Mouse (Mus musculus) stomach, embryonic 14.5 days (tissue): ENCODE measurements at regions not wholly inside any gene's neighbourhood (a gene's known extent, or its start where the extent isn't known, plus 50 kb on each side); places are given as distances from the start of the nearest gene placed in this dataset.

Experiments used
- ATAC-seq: fragments of 200-750 bp; cut with Nextera tagmentation; 2 replicates; pipeline ENCODE4 v1.8.0; 2017; ENCODE audit warnings: low read depth, moderate TSS enrichment; ENCODE audit not compliant: insufficient number of reproducible peaks, insufficient read depth, low FRiP score
- H3K27ac ChIP-seq: fragments of 300-500 bp; sonication (generic); 2 replicates; pipeline ENCODE4 v1.5.1; 2014; ENCODE audit warnings: mild to moderate bottlenecking, low read length, moderate library complexity, mixed read lengths
- H3K27me3 ChIP-seq: fragments of 300-500 bp; sonication (generic); 2 replicates; pipeline ENCODE4 v1.6.1; 2014; ENCODE audit warnings: low read length, control low read depth, mixed read lengths; ENCODE audit not compliant: control insufficient read depth, insufficient read depth
- H3K36me3 ChIP-seq: fragments of 300-500 bp; sonication (generic); 2 replicates; pipeline ENCODE4 v1.6.1; 2014; ENCODE audit warnings: mild to moderate bottlenecking, control low read depth, low read length, moderate library complexity, mixed read lengths; ENCODE audit not compliant: control insufficient read depth, insufficient read depth
- H3K4me1 ChIP-seq: fragments of 300-500 bp; sonication (generic); 2 replicates; pipeline ENCODE4 v1.6.1; 2014; ENCODE audit warnings: low read length, control low read depth, mixed read lengths; ENCODE audit not compliant: control insufficient read depth, insufficient read depth
- H3K4me2 ChIP-seq: fragments of 300-500 bp; sonication (generic); replicated peaks from 2 replicates; pipeline ENCODE4 v1.6.1; 2014; ENCODE audit warnings: low read depth, low read length, control low read depth
- H3K4me3 ChIP-seq: fragments of 300-500 bp; sonication (generic); 2 replicates; pipeline ENCODE4 v1.5.1; 2014; ENCODE audit warnings: low read depth, low read length, control low read depth
- H3K9ac ChIP-seq: fragments of 300-500 bp; sonication (generic); replicated peaks from 2 replicates; pipeline ENCODE4 v1.6.1; 2014; ENCODE audit warnings: low read depth, mild to moderate bottlenecking, control low read depth, low read length, moderate library complexity, mixed read lengths
- H3K9me3 ChIP-seq: fragments of 300-500 bp; sonication (generic); 2 replicates; pipeline ENCODE4 v1.6.1; 2016; ENCODE audit warnings: low read depth, low read length, control low read depth; ENCODE audit not compliant: control insufficient read depth
- WGBS: fragments of 180-500 bp; shearing (Covaris S2); extraction: QIAGEN DNeasy Blood & Tissue Kit; methylation state at CpG from one replicate; pipeline ENCODE4 v1.1.7; 2014; 5-methylcytosine and 5-hydroxymethylcytosine counted together

DNA sequence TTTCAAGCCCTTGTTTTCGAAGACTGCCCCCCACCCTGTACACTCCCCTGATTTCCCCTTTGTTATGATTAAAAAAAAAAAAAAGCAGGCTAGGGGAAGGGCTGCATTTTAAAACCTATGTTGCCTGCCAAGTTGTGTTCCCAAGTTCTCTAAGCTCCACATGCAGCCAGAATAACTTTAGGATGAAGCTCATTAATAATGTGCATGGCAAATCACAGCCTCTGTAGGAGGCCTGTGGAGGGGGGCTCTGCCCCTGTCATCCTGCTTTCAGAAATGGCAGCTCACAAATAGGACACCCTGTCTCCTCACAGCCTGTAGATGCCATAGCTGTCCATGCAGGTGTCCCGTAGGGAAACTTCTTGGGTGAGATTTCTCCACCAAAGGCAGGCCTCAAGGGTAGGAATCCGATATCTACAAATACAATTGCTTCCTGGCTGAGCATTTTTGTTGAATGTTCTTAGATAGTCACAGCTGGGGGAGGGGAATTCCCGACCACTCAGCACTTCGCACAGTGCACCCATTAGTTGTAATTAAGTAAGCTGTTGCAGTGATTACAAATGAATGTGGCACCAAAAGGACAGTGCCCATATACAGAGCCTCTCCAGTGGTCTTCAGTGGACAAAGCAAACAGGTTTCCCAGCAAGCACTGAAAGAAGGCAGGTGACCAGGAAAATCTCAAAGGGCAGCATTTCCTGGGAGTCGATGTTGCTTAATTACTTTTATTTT, 389.1 kb upstream of the Klhl29 start:
- 48% methylated on average over 6 of the region's 6 CpGs for whole genome bisulfite sequencing

DNA sequence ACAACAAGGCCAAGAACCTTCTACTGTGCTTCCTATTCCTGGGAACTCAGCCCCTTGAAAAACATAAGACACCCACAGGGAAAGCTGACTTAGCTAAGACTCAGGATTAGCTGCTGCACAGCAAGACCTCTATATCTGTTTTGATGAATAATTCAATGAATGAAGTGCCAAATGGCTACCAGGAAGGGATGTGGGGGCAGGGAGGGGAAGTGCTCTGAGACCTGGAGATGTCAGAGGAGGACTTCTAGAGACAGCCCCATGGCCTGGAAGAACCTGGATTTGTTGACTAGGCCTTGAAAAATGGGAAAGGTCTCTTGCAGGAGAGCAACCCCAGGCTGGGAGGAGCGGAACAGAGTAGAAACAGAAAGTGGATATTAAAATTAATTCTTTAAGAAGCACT, 388.5 kb upstream of the Klhl29 start:
- Histone ChIP-seq H3K27ac (no peak overlapping the region), H3K9me3 (no peaks in the 10 kb centered on the region), H3K4me1 (no peaks in the 10 kb centered on the region), H3K36me3 (no peaks in the 10 kb centered on the region), H3K4me3 (no peak overlapping the region), H3K9ac (no peak overlapping the region), H3K27me3 (no peaks in the 10 kb centered on the region), H3K4me2 (no peak overlapping the region)
- WGBS: 71% methylated on average over 1 of the region's 1 CpGs
- no peak for ATAC-seq

More for the DNA sequence above, 389.1 kb upstream of the Klhl29 start:
- no peak for ATAC-seq
- Histone ChIP-seq H3K4me3 (no peak overlapping the region), H3K27ac (no peak overlapping the region), H3K36me3 (no peaks in the 10 kb centered on the region), H3K9me3 (no peaks in the 10 kb centered on the region), H3K27me3 (no peaks in the 10 kb centered on the region), H3K9ac (no peak overlapping the region), H3K4me2 (no peak overlapping the region), H3K4me1 (no peaks in the 10 kb centered on the region)

DNA sequence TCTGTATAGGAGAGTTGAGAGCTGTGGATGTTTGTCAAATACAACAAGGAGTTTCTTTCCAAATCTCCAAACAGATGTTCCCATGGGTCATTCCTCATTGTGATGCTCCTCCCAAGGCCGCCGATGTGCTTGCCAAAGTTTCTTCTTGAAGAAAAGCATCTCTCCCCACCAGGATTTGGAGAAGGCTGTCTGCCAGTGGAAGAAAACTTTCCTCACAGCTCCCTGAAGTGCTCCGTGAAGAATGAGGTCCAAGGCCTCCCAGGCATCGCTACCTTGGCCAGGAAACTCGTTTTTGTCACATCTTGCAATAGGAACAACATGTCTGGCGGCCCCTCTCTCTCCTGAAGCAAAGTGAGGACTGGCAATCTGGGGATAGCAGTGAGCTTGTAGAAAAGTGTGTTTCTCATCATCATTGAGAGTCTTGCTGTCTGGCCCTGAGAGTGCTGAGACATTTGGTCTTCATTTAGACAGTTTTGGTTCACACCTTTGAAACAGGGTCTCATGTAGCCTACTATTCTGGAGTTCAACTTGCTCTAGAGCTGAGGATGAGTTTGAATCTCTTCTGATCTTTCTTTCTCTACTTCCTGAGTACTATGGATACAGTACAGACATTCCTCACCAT, 386.9 kb upstream of the Klhl29 start:
- H3K4me2 ChIP-seq: no peak overlapping the region
- ATAC-seq: no peak
- no peaks in the 10 kb centered on the region for H3K27me3 ChIP-seq
- H3K36me3 ChIP-seq: no peaks in the 10 kb centered on the region
- H3K4me3 ChIP-seq: no peak overlapping the region
- WGBS: 65% methylated on average over 6 of the region's 6 CpGs
- H3K9ac ChIP-seq: no peak overlapping the region
- no peak overlapping the region for H3K27ac ChIP-seq
- no peaks in the 10 kb centered on the region for H3K4me1 ChIP-seq
- no peaks in the 10 kb centered on the region for H3K9me3 ChIP-seq

DNA sequence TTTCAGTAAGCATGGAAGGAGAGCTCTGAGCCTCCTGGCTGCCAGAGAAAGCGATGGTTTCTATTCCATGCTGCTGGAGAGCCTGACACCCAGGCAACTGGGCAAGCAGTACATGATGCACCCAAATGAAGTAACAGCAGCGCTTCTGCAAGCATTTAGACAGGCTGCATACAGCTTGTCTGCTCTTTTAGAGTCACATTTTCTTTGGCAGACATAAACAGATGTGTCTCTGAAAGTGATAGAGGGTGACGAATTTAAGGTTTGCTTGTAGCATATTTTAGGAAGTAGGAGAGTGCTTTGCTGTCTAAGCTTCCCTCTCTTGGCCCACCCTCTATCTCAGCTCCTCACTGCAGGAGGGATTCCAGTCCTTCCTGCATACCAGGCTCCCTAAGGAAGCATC, 384.0 kb upstream of the Klhl29 start:
- H3K27me3 ChIP-seq: no peaks in the 10 kb centered on the region
- no peaks in the 10 kb centered on the region for H3K36me3 ChIP-seq
- no peak overlapping the region for H3K27ac ChIP-seq
- no peak overlapping the region for H3K4me2 ChIP-seq
- WGBS: 58% methylated on average over 3 of the region's 3 CpGs
- no peak overlapping the region for H3K9ac ChIP-seq
- no peak for ATAC-seq
- no peaks in the 10 kb centered on the region for H3K9me3 ChIP-seq
- no peaks in the 10 kb centered on the region for H3K4me1 ChIP-seq
- no peak overlapping the region for H3K4me3 ChIP-seq

DNA sequence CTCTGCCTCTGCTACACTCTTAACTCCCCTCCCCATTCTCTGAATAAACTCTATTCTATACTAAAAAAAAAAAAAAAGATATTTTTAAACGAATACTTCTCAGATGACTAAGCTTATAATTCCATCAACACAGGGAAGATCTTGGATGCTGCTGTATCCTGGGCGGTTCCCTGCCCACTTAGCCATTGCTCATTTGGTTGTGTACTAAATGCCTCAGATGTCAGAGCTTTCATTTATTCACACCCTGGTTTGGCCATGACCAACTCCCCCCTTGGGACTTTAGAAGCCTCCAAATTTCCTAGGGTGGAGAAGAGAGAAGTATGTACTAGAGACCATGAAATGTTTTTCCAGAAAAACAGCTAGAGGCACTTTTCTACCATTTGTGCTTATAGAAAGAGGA, 382.3 kb upstream of the Klhl29 start:
- Histone ChIP-seq H3K27me3 (no peaks in the 10 kb centered on the region), H3K9ac (no peak overlapping the region), H3K4me3 (no peak overlapping the region), H3K4me2 (no peak overlapping the region), H3K9me3 (no peaks in the 10 kb centered on the region), H3K36me3 (no peaks in the 10 kb centered on the region), H3K27ac (no peak overlapping the region), H3K4me1 (no peaks in the 10 kb centered on the region)
- no peak for ATAC-seq
- WGBS: 70% methylated on average over 2 of the region's 2 CpGs

DNA sequence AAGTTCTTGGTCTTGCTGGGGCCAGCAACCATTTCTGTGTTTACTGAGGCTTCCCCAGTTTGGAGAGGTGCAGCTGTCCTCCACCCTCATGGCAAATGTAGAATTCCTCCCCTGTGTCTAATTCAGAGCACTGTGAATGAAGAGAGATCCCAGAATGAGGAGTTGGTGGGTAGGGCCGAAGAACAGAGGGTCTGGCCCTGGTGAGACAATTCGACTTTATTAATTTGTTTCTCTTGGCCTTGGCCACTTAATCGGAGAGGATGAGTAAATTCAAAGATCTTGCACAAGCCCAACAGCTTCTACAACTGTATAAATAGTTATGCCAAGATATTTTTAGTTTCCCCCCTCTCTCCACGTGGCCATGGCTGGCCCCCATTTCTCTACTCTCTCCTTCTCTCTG, 381.9 kb upstream of the Klhl29 start:
- H3K4me1 ChIP-seq: no peaks in the 10 kb centered on the region
- H3K4me3 ChIP-seq: no peak overlapping the region
- H3K36me3 ChIP-seq: no peaks in the 10 kb centered on the region
- no peak overlapping the region for H3K27ac ChIP-seq
- no peaks in the 10 kb centered on the region for H3K9me3 ChIP-seq
- no peak for ATAC-seq
- no peak overlapping the region for H3K9ac ChIP-seq
- WGBS: 84% methylated on average over 4 of the region's 4 CpGs
- H3K27me3 ChIP-seq: no peaks in the 10 kb centered on the region
- no peak overlapping the region for H3K4me2 ChIP-seq

DNA sequence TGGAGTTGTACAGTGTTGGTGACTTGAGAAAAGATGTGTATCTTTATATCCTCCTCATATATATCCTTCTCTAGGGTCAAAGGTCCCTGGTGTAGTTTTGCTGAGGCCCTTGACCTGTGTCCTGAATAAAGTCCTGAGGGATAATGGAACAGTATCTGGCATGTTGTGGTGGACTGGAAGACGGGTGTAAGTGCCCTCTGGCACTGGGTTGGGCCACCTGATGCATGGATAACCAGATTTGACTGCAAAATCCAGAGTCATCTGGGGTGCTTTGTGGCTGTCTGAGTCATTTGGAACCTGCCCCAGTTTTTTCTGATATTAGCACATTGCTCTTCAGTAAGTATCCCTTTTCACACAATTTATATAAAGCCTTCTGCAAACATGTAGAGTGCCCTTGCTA, 378.3 kb upstream of the Klhl29 start:
- H3K27me3 ChIP-seq: no peaks in the 10 kb centered on the region
- H3K4me3 ChIP-seq: no peak overlapping the region
- no peak overlapping the region for H3K27ac ChIP-seq
- H3K4me1 ChIP-seq: no peaks in the 10 kb centered on the region
- no peaks in the 10 kb centered on the region for H3K36me3 ChIP-seq
- ATAC-seq: no peak
- no peaks in the 10 kb centered on the region for H3K9me3 ChIP-seq
- H3K9ac ChIP-seq: no peak overlapping the region
- whole genome bisulfite sequencing: 57% methylated on average over 1 of the region's 1 CpGs
- no peak overlapping the region for H3K4me2 ChIP-seq

DNA sequence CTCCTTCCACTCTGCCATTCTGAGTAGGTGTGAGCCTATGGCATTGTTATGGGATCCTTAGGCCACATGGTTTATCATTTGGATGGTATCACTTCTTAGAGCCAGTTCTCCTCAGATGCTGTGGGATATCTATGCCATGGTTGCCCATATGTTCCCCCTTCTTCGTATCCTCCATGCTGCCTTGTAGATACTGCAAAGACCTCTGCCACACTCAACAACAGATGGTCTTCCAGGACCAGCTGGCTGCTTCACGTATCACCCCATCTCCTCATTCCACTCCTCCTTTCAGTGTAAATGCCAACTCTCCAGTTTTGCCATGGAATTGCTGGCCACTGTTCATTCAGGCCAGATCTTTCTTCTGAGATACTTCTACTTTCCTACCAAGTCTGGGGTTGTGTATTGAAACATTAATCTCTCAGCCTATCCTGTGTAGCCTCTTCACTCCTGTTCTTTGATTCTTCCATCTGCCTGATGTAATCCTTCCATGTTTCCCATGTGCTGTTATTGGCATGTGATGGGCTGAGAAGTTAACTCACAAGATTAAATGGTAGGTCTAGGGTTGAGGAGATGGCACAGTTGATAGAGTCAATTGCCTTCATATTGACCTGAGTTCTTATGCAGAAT, 368.7 kb upstream of the Klhl29 start:
- no peak for ATAC-seq
- H3K36me3 ChIP-seq: no peaks in the 10 kb centered on the region
- H3K4me1 ChIP-seq: no peaks in the 10 kb centered on the region
- H3K4me3 ChIP-seq: no peak overlapping the region
- peaks cover 6% of the 10 kb centered on the region; the same call in 1 of the 2 replicates for H3K9me3 ChIP-seq
- 92% methylated on average over 2 of the region's 2 CpGs for WGBS
- no peaks in the 10 kb centered on the region for H3K27me3 ChIP-seq
- H3K4me2 ChIP-seq: no peak overlapping the region
- H3K9ac ChIP-seq: no peak overlapping the region
- no peak overlapping the region for H3K27ac ChIP-seq
